Mouse (Mus musculus) hindbrain, embryonic 11.5 days (tissue): ENCODE data around the gene Arhgap30. TPM values are rescaled to one million over a fixed set of nuclear protein-coding genes. Genes with fewer than 3 reads are reported as not detected.

Experiments
- ATAC-seq: fragments of 200-750 bp; cut with Nextera tagmentation; 2 replicates; pipeline ENCODE4 v1.8.0; 2017; ENCODE audit warnings: mild to moderate bottlenecking, moderate TSS enrichment, moderate library complexity; ENCODE audit not compliant: low FRiP score
- DNase-seq: peaks from one replicate; pipeline ENCODE4 v3.0.0-alpha.2; 2015; ENCODE audit warnings: low spot score
- H3K27ac ChIP-seq: fragments of 300-500 bp; sonication (generic); 2 replicates; pipeline ENCODE4 v1.5.1; 2014; ENCODE audit warnings: mild to moderate bottlenecking, low read depth, low read length
- H3K27me3 ChIP-seq: fragments of 300-500 bp; sonication (generic); 2 replicates; pipeline ENCODE4 v1.6.1; 2014; ENCODE audit warnings: mild to moderate bottlenecking, low read length, moderate library complexity, mixed read lengths; ENCODE audit not compliant: control insufficient read depth, insufficient read depth
- H3K36me3 ChIP-seq: fragments of 300-500 bp; sonication (generic); 2 replicates; pipeline ENCODE4 v1.6.1; 2014; ENCODE audit warnings: mild to moderate bottlenecking, low read length, moderate library complexity, mixed read lengths; ENCODE audit not compliant: control insufficient read depth, insufficient read depth
- H3K4me1 ChIP-seq: fragments of 300-500 bp; sonication (generic); replicated peaks from 2 replicates; pipeline ENCODE4 v1.6.1; 2014; ENCODE audit warnings: low read length, mixed read lengths; ENCODE audit not compliant: control insufficient read depth, insufficient read depth
- H3K4me2 ChIP-seq: fragments of 300-500 bp; sonication (generic); replicated peaks from 2 replicates; pipeline ENCODE4 v1.6.1; 2014; ENCODE audit warnings: mild to moderate bottlenecking, low read depth, low read length
- H3K4me3 ChIP-seq: fragments of 300-500 bp; sonication (generic); 2 replicates; pipeline ENCODE4 v1.5.1; 2014; ENCODE audit warnings: low read depth, low read length
- H3K9ac ChIP-seq: fragments of 300-500 bp; sonication (generic); 2 replicates; pipeline ENCODE4 v1.6.1; 2014; ENCODE audit warnings: low read depth, low read length
- H3K9me3 ChIP-seq: fragments of 300-500 bp; sonication (generic); 2 replicates; pipeline ENCODE4 v1.6.1; 2016; ENCODE audit warnings: low read length; ENCODE audit not compliant: control insufficient read depth
- WGBS: fragments of 180-500 bp; shearing (Covaris S2); extraction: QIAGEN DNeasy Blood & Tissue Kit; methylation state at CpG from one replicate; pipeline ENCODE4 v1.1.7; 2014; 5-methylcytosine and 5-hydroxymethylcytosine counted together
- polyA plus RNA-seq: library from polyadenylated mRNA; unstranded; fragments of >200 nt; fragmentation: Nextera tagmentation; extraction: Ambion mirVana; gene quantifications from 2 replicates; pipeline ENCODE4 v1.2.1, GENCODE M21; 2014

Gene Arhgap30
- polyA plus RNA-seq, 1 experiment from 2014 or later = 0.99 TPM

- Histone ChIP-seq H3K9ac (no peak overlapping the region), H3K9me3 (no peaks in the 10 kb centered on the region), H3K4me1 (no peaks in the 10 kb centered on the region; the same call in 1 of the 2 replicates), H3K36me3 (no peaks in the 10 kb centered on the region), H3K4me2 (no peak overlapping the region), H3K27ac (no peak overlapping the region), H3K4me3 (no peak overlapping the region), H3K27me3 (no peaks in the 10 kb centered on the region)
- 86% methylated on average over 2 of the region's 2 CpGs for WGBS
- ATAC-seq (no peak), DNase-seq (no peak)
These were observed 39.5 kb upstream of the Arhgap30 start for GRCm38 (mm10) chr1:171349210-171349609.

GRCm38 (mm10) chr1:171355812-171356340 lies 32.9 kb upstream of the Arhgap30 start:
- H3K36me3 ChIP-seq = no peaks in the 10 kb centered on the region
- peak; percentile 35 for DNase-seq
- WGBS = 84% methylated on average over 5 of the region's 5 CpGs

DNA sequence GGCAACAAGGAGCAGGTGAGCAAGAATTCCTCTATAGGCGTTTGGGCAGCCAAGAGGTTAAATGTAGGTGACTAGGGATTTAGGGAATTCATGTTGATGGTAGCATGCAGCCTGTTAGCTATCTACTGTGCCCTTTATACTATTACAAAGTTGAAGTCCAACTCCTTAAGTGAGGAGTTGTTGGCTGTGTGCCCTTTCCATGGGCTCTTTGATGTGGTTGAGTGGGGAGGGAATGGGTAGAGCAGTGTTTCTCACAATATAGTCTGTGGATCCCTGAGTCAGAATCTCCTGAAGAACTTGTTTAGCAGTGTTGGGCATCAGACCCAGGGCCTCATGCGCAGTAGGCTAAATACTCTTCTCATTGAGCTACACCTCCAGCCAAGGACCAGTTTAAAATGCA lies 31.9 kb upstream of the Arhgap30 start:
- DNase-seq = no peak
- 85% methylated on average over 2 of the region's 2 CpGs for WGBS

More at GRCm38 (mm10) chr1:171355812-171356340, 32.9 kb upstream of the Arhgap30 start:
- Histone ChIP-seq H3K27ac (no peak overlapping the region), H3K4me1 (peaks cover 3% of the 10 kb centered on the region; the same call in 1 of the 2 replicates), H3K27me3 (no peaks in the 10 kb centered on the region), H3K9me3 (0 out of 2 replicates have a peak, but pooled peaks cover 2% of the 10 kb centered on the region), H3K4me2 (no peak overlapping the region), H3K9ac (no peak overlapping the region), H3K4me3 (no peak overlapping the region)
- ATAC-seq = no peak

DNA sequence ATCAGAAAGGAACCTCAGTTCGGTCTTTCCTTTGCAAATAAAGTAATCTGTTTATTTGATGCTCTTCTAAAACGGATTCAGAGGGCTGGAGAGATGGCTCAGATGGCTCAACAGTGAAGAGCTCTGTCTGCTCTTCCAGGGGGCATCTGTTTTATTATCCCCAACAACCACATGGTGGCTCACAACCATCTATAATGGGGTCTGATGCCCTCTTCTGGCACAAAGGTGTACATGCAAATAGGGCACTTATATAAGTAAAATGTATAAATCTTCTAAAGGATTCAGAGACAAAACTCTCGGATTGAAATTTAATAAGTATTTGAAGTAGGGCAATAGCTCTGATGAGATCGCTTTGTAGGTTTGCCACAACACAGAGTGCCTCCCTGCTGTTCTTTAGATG lies 30.3 kb upstream of the Arhgap30 start:
- H3K4me2 ChIP-seq = no peak overlapping the region
- H3K4me3 ChIP-seq = no peak overlapping the region
- ATAC-seq = no peak
- H3K9ac ChIP-seq = no peak overlapping the region
- H3K9me3 ChIP-seq = 0 out of 2 replicates have a peak, but pooled peaks cover 2% of the 10 kb centered on the region
- H3K4me1 ChIP-seq = peaks cover 3% of the 10 kb centered on the region; the same call in 1 of the 2 replicates
- H3K27ac ChIP-seq = no peak overlapping the region
- H3K36me3 ChIP-seq = no peaks in the 10 kb centered on the region
- H3K27me3 ChIP-seq = no peaks in the 10 kb centered on the region
- WGBS = 82% methylated on average over 4 of the region's 4 CpGs
- DNase-seq = peak; percentile 45

More for the DNA sequence above, 31.9 kb upstream of the Arhgap30 start:
- Histone ChIP-seq H3K36me3 (no peaks in the 10 kb centered on the region), H3K4me3 (no peak overlapping the region), H3K27ac (no peak overlapping the region), H3K4me2 (no peak overlapping the region), H3K27me3 (no peaks in the 10 kb centered on the region), H3K9me3 (0 out of 2 replicates have a peak, but pooled peaks cover 2% of the 10 kb centered on the region), H3K4me1 (peaks cover 3% of the 10 kb centered on the region; the same call in 1 of the 2 replicates), H3K9ac (no peak overlapping the region)
- ATAC-seq = no peak

GRCm38 (mm10) chr1:171360253-171360652 lies 28.5 kb upstream of the Arhgap30 start:
- peak overlapping the region; percentile 52 for H3K4me3 ChIP-seq
- ATAC-seq (peak; percentile 70), DNase-seq (no peak)
- H3K27me3 ChIP-seq = no peaks in the 10 kb centered on the region
- WGBS = 3% methylated on average over 25 of the region's 26 CpGs
- H3K4me2 ChIP-seq = peak overlapping the region; percentile 86
- H3K27ac ChIP-seq = peak overlapping the region; percentile 48
- H3K9me3 ChIP-seq = 0 out of 2 replicates have a peak, but pooled peaks cover 2% of the 10 kb centered on the region
- H3K36me3 ChIP-seq = no peaks in the 10 kb centered on the region
- H3K4me1 ChIP-seq = peaks cover 3% of the 10 kb centered on the region; the same call in 1 of the 2 replicates
- peak overlapping the region; percentile 65 for H3K9ac ChIP-seq

GRCm38 (mm10) chr1:171360656-171361055 lies 28.1 kb upstream of the Arhgap30 start, which contains the start of gene Klhdc9:
TSS of gene Klhdc9 (minus strand) at chr1:171360798.
- H3K4me3 ChIP-seq = peak within 1 kb of the TSS; percentile 52
- peak; percentile 93 for ATAC-seq
- peak within 1 kb of the TSS; percentile 48 for H3K27ac ChIP-seq
- H3K9me3 ChIP-seq = 0 out of 2 replicates have a peak, but pooled peaks cover 2% of the 10 kb centered on the region
- H3K9ac ChIP-seq = peak within 1 kb of the TSS; percentile 65
- H3K4me1 ChIP-seq = peaks cover 3% of the 10 kb centered on the region; the same call in 1 of the 2 replicates
- H3K36me3 ChIP-seq = no peaks in the 10 kb centered on the region
- peak; percentile 94 for DNase-seq
- peak within 1 kb of the TSS; percentile 86 for H3K4me2 ChIP-seq
- H3K27me3 ChIP-seq = no peaks in the 10 kb centered on the region
- WGBS = under 1% methylated on average over 21 of the region's 21 CpGs

DNA sequence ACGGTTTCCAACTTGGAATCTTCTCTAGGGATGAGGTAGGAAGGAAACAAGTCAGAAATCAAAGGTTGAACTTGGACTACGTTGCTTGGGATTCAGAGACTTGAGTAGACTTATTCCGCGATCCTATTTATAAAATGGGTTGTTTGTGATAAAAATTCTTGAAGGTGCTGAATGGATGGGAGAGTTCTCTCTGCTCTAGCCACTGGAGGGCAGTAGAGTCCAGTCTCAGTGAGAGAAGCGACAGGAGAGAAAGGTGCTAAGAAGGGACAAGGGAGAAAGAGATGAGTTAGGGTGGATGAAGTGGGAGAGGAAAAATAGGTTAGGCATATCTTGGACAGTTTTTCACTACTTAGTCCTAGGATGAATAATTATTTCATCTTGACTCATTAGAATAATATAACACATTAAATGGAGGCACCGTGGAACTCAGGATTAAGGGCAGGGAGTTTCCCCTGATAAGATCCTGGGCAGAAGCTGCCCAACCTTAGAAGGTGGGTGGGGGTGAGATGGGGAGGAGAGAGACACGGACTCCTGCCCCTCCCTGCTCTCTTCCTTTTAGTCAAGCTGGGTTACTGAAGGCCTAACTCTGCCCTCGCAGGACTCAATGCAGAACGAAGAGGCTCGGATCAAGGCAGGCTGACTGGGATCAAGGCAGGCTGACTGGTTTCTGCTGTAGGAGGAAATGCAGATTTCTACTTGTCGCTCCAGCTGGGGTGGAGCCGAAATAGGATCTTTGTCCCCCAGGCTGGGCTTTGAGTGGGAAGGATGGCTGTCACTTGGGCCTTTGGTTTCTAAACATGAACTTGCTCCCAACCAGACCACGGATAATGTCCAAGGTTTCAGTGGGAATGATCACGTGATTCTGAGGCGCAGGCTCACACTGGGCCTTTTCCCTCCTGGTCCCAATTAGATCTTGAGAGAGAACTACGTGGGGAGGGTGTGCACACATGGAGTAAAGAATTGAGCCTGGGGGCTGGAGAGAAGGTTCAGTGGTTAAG lies 27.3 kb upstream of the Arhgap30 start:
- WGBS = 29% methylated on average over 16 of the region's 16 CpGs
- Histone ChIP-seq H3K27me3 (no peaks in the 10 kb centered on the region), H3K9me3 (0 out of 2 replicates have a peak, but pooled peaks cover 2% of the 10 kb centered on the region), H3K4me1 (peaks cover 3% of the 10 kb centered on the region; the same call in 1 of the 2 replicates), H3K4me2 (peak overlapping the region; percentile 86), H3K36me3 (no peaks in the 10 kb centered on the region), H3K9ac (peak overlapping the region; percentile 65), H3K4me3 (peak overlapping the region; percentile 52), H3K27ac (0 out of 2 replicates have a peak overlapping the region, but pooled peaks have one; percentile 48)
- DNase-seq = peak; percentile 85
- ATAC-seq = peak; percentile 81

- Histone ChIP-seq H3K27ac (no peak overlapping the region), H3K27me3 (no peaks in the 10 kb centered on the region), H3K9me3 (no peaks in the 10 kb centered on the region), H3K4me1 (no peaks in the 10 kb centered on the region), H3K4me3 (no peak overlapping the region), H3K36me3 (no peaks in the 10 kb centered on the region), H3K9ac (no peak overlapping the region), H3K4me2 (no peak overlapping the region)
- 63% methylated on average over 7 of the region's 7 CpGs for WGBS
- no peak for DNase-seq
- ATAC-seq = no peak
These were observed 22.8 kb upstream of the Arhgap30 start for GRCm38 (mm10) chr1:171365934-171366333.
